Mouse (Mus musculus) liver, embryonic 11.5 days (tissue): ENCODE data around the gene Acbd6. TPM values are rescaled to one million over a fixed set of nuclear protein-coding genes. Genes with fewer than 3 reads are reported as not detected.

Source experiments
- ATAC-seq: fragments of 200-750 bp; cut with Nextera tagmentation; replicated peaks from 2 replicates; pipeline ENCODE4 v1.8.0; 2017; ENCODE audit warnings: moderate number of reproducible peaks, mild to moderate bottlenecking, moderate TSS enrichment, moderate library complexity; ENCODE audit not compliant: low FRiP score
- DNase-seq: peaks from one replicate; pipeline ENCODE4 v3.0.0-alpha.2; 2017; ENCODE audit warnings: low spot score
- H3K27ac ChIP-seq: fragments of 300-500 bp; sonication (generic); 2 replicates; pipeline ENCODE4 v1.5.1; 2014; ENCODE audit warnings: mild to moderate bottlenecking, low read depth, low read length, control low read depth
- H3K27me3 ChIP-seq: fragments of 300-500 bp; sonication (generic); replicated peaks from 2 replicates; pipeline ENCODE4 v1.6.1; 2014; ENCODE audit warnings: low read length, mixed read lengths; ENCODE audit not compliant: control insufficient read depth, insufficient read depth
- H3K36me3 ChIP-seq: fragments of 300-500 bp; sonication (generic); 2 replicates; pipeline ENCODE4 v1.6.1; 2014; ENCODE audit warnings: mild to moderate bottlenecking, low read length, moderate library complexity, mixed read lengths; ENCODE audit not compliant: control insufficient read depth, insufficient read depth
- H3K4me1 ChIP-seq: fragments of 300-500 bp; sonication (generic); replicated peaks from 2 replicates; pipeline ENCODE4 v1.6.1; 2014; ENCODE audit warnings: low read length, mixed read lengths; ENCODE audit not compliant: control insufficient read depth, insufficient read depth
- H3K4me2 ChIP-seq: fragments of 300-500 bp; sonication (generic); 2 replicates; pipeline ENCODE4 v1.6.1; 2014; ENCODE audit warnings: mild to moderate bottlenecking, control low read depth, moderate library complexity
- H3K4me3 ChIP-seq: fragments of 300-500 bp; sonication (generic); 2 replicates; pipeline ENCODE4 v1.5.1; 2014; ENCODE audit warnings: low read depth, low read length, control low read depth
- H3K9ac ChIP-seq: fragments of 300-500 bp; sonication (generic); 2 replicates; pipeline ENCODE4 v1.6.1; 2014; ENCODE audit warnings: low read depth, low read length, control low read depth
- H3K9me3 ChIP-seq: fragments of 300-500 bp; sonication (generic); 2 replicates; pipeline ENCODE4 v1.6.1; 2016; ENCODE audit warnings: low read length, inconsistent platforms, mixed read lengths; ENCODE audit not compliant: control insufficient read depth
- WGBS: fragments of 180-500 bp; shearing (Covaris S2); extraction: QIAGEN DNeasy Blood & Tissue Kit; methylation state at CpG from one replicate; pipeline ENCODE4 v1.1.7; 2014; 5-methylcytosine and 5-hydroxymethylcytosine counted together
- polyA plus RNA-seq: library from polyadenylated mRNA; unstranded; fragments of >200 nt; fragmentation: Nextera tagmentation; extraction: Ambion mirVana; gene quantifications from 2 replicates; pipeline ENCODE4 v1.2.1, GENCODE M21; 2014

The Acbd6 gene
- polyA plus RNA-seq, 1 experiment from 2014 or later = 106 TPM

DNA sequence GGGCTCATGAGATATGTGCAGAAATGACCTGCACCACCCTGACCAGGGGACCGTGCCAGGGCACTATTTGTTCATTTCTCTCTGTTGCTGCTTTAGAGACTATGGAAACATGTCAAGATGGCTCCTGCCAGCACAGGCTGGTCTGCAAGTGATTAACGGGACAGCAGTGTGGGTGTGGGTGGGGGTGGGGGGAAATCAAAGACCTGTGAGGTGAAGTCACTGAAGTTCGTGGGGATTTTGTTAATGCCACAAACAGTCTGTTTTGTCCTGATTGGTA lies 24.3 kb upstream of the Acbd6 start:
- H3K36me3 ChIP-seq = no peaks in the 10 kb centered on the region
- WGBS = 60% methylated on average over 3 of the region's 3 CpGs
- H3K9ac ChIP-seq = no peak overlapping the region
- DNase-seq = no peak
- no peak for ATAC-seq
- H3K27me3 ChIP-seq = no peaks in the 10 kb centered on the region
- H3K9me3 ChIP-seq = no peaks in the 10 kb centered on the region
- H3K4me1 ChIP-seq = 0 out of 2 replicates have a peak, but pooled peaks cover 2% of the 10 kb centered on the region
- H3K4me3 ChIP-seq = no peak overlapping the region
- H3K4me2 ChIP-seq = no peak overlapping the region
- H3K27ac ChIP-seq = no peak overlapping the region

DNA sequence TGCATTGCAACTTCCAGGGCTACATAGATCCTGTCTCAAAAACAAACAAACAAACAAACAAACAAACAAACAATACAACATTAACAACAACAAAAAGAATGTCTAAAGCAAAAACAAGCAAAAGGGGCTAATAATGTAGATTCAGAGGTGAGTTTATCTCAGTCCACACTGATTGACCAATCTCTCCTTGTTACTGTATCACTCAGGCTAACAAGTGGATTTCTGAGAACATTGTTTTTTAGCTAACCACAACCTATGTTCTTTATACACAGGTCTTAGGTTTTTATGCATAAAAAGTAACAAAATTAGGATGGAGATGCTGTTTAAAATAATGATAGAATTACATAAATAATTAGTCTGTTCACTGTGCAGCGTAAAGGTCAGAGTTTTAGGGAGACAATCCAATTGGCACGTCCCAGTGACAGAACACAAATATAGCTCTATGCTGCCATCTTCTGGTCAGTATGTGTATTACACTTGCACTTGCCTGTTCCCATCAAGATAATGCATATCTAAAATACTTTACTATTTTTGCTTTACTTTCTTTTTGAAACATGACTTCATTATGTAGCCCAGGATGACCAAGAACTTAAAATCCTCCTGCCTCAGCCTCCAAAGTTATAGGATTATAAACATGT lies 20.8 kb upstream of the Acbd6 start:
- DNase-seq (no peak), ATAC-seq (no peak)
- Histone ChIP-seq H3K27me3 (no peaks in the 10 kb centered on the region), H3K4me2 (no peak overlapping the region), H3K9me3 (no peaks in the 10 kb centered on the region), H3K4me3 (no peak overlapping the region), H3K9ac (no peak overlapping the region), H3K36me3 (no peaks in the 10 kb centered on the region), H3K4me1 (0 out of 2 replicates have a peak, but pooled peaks cover 2% of the 10 kb centered on the region), H3K27ac (no peak overlapping the region)
- WGBS = 14% methylated on average over 2 of the region's 2 CpGs

DNA sequence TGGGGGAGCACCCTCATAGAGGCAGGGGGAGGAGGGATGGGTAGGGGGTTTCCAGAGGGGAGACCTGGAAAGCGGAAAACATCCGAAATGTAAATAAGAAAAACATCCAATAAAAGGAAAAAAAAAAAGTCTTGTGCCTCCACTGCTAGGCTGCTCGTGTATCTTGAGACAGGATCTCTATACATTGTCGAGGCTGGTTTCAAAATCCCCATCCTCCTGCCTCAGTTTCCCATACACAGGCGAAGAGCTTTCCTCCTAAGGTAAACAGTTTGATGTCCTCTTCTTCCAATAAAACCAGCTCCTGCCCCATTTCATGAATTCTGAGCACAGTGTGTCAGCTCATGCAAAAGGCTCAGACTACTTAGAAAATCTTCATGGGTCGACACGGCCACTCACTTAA lies 19.9 kb upstream of the Acbd6 start:
- Histone ChIP-seq H3K27ac (no peak overlapping the region), H3K4me3 (no peak overlapping the region), H3K4me1 (0 out of 2 replicates have a peak, but pooled peaks cover under 1% of the 10 kb centered on the region), H3K36me3 (no peaks in the 10 kb centered on the region), H3K27me3 (no peaks in the 10 kb centered on the region), H3K9me3 (no peaks in the 10 kb centered on the region), H3K9ac (no peak overlapping the region), H3K4me2 (no peak overlapping the region)
- ATAC-seq (no peak), DNase-seq (no peak)
- WGBS = 72% methylated on average over 7 of the region's 7 CpGs

DNA sequence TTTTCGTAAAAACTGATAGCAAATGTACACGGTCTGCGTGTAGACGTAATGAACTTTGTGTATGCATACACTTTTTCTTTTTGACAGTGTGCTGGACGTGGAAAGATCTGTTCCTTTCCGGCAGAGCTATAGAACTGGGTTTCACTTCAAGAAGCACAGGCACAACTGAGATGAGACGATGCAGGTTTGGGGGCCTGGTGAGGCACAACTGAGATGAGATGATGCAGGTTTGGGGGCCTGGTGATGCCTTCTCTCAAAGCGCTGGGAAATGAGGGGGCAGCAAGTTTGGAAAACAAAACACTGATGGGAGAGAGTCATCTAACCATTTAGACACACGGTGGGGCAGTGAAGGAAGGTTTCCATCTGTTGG lies 293 bp upstream of the Acbd6 start:
- ATAC-seq (no peak), DNase-seq (no peak)
- Histone ChIP-seq H3K27me3 (no peaks in the 10 kb centered on the region), H3K27ac (peak overlapping the region; percentile 79; the same call in 1 of the 2 replicates), H3K9ac (peak overlapping the region; percentile 96), H3K9me3 (0 out of 2 replicates have a peak, but pooled peaks cover 2% of the 10 kb centered on the region), H3K4me1 (peaks cover 25% of the 10 kb centered on the region), H3K4me3 (peak overlapping the region; percentile 97), H3K36me3 (no peaks in the 10 kb centered on the region; the same call in 1 of the 2 replicates), H3K4me2 (peak overlapping the region; percentile 67)
- 61% methylated on average over 9 of the region's 9 CpGs for WGBS

DNA sequence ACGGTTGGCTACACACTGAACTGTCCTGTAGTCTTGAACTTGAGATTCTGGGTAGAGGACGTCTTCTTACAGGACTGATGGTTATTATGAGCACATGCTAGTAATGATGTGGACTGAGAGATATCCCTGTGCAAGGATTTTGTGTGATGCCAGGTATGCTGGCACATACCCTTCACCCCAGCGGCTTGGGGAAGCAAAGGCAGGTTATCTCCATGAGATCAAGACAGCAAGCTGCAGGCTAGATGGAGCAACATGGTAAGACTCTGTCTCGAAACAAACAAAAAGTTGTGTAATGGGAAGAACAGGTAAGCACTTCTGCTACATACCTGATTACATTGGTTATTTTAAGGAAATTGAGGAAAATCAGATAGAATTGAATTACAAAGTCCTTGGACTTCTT lies 2.1 kb downstream of the Acbd6 start:
- Histone ChIP-seq H3K27me3 (no peaks in the 10 kb centered on the region), H3K4me2 (peak overlapping the region; percentile 67), H3K9ac (no peak overlapping the region), H3K9me3 (no peaks in the 10 kb centered on the region), H3K36me3 (no peaks in the 10 kb centered on the region; the same call in 1 of the 2 replicates), H3K4me3 (peak overlapping the region; percentile 21), H3K4me1 (peaks cover 26% of the 10 kb centered on the region), H3K27ac (no peak overlapping the region; the same call in 1 of the 2 replicates)
- WGBS = 78% methylated on average over 4 of the region's 4 CpGs
- ATAC-seq (no peak), DNase-seq (no peak)

DNA sequence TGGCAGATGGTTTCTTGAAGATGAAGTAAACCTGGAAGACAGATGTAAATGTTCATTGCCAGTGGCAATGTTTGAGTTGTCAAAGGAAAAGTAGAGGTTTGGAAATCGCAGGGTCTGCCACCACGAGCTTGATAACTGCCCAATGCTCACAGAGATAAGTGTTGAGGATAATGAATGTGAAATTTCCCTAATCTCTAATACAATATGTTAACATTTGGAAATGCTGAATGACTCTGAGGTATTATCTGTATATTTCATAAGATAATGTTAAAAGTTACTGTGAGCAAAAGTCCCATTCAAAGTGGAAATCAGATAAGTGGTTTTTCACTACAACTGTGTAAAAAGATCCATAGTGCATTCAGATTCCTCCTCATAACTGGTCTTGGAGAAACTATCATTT lies 2.8 kb downstream of the Acbd6 start:
- no peak overlapping the region for H3K27ac ChIP-seq
- H3K4me3 ChIP-seq = no peak overlapping the region
- peaks cover 26% of the 10 kb centered on the region for H3K4me1 ChIP-seq
- H3K9ac ChIP-seq = no peak overlapping the region; the same call in 1 of the 2 replicates
- DNase-seq (no peak), ATAC-seq (no peak)
- WGBS = 45% methylated on average over 2 of the region's 2 CpGs
- H3K9me3 ChIP-seq = no peaks in the 10 kb centered on the region
- H3K27me3 ChIP-seq = no peaks in the 10 kb centered on the region
- peaks cover under 1% of the 10 kb centered on the region; the same call in 1 of the 2 replicates for H3K36me3 ChIP-seq
- H3K4me2 ChIP-seq = peak overlapping the region; percentile 67

DNA sequence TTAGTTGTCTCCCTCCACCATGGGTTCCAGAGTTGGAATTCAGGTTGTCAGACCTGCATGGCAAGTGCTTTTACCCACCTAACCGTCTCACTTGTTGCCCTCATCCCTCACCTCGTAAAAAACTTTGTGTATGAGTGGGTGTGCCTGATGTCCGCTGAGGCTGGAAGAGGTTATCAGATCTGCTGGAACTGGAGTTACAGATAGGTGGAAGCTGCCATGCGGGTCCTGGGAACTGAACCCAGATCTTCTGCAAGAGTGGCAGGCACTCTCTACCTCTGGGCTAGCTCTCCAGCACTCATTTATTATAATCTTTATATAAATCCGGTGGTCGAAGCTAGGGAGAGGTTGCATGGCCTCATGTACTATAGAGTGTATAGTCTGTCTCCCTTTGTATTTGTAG lies 4.3 kb downstream of the Acbd6 start:
- Histone ChIP-seq H3K4me2 (peak overlapping the region; percentile 19; the same call in 1 of the 2 replicates), H3K27me3 (no peaks in the 10 kb centered on the region), H3K4me3 (0 out of 2 replicates have a peak overlapping the region, but pooled peaks have one; percentile 7), H3K27ac (no peak overlapping the region), H3K9me3 (no peaks in the 10 kb centered on the region), H3K9ac (no peak overlapping the region), H3K36me3 (peaks cover 8% of the 10 kb centered on the region; the same call in 1 of the 2 replicates), H3K4me1 (peaks cover 26% of the 10 kb centered on the region)
- ATAC-seq = peak; percentile 11; the same call in 1 of the 2 replicates
- 55% methylated on average over 6 of the region's 6 CpGs for WGBS
- no peak for DNase-seq

DNA sequence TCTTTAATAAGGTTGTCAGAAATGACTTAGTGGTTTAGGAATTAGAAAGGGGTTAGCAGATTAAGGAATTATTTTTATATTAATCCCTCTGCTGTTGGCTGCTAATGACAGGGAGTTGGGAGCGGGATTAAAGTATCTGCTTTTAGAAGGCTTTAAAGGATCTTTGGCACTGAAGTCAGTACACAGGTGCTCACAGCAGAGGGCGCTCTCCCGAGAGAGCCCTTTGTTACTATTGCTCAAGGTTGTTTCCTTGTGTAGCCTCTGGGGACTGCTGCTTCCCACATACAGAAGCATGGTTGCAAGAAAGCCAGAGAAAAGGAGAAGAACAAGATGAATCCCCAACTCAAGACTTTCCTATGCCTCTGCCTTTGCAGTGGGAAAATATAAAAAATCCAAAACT lies 6.8 kb downstream of the Acbd6 start:
- no peak overlapping the region for H3K9ac ChIP-seq
- H3K27me3 ChIP-seq = no peaks in the 10 kb centered on the region
- H3K36me3 ChIP-seq = peaks cover 20% of the 10 kb centered on the region
- no peak for DNase-seq
- H3K4me3 ChIP-seq = no peak overlapping the region
- ATAC-seq = no peak
- H3K4me2 ChIP-seq = no peak overlapping the region
- 33% methylated on average over 3 of the region's 3 CpGs for WGBS
- peaks cover 4% of the 10 kb centered on the region for H3K9me3 ChIP-seq
- peaks cover 21% of the 10 kb centered on the region for H3K4me1 ChIP-seq
- no peak overlapping the region for H3K27ac ChIP-seq

DNA sequence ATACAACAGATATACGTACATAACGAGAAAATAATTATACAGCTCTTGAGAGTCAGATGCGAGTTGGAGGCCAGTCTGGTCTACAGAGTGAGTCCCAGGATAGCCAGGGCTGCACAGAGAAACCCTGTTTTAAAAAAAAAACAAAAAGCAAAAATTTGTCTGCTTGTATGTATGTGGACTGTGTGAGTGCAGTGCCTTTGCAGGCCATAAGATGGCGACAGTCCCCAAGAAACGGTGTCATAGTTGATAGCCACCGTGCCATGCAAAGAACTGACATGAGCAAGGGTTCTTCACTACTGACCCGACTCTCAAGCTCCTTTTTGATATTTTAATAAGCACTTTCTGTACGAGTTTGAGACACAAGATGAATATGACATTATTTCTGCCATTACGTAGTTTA lies 10.2 kb downstream of the Acbd6 start:
- Histone ChIP-seq H3K4me3 (no peak overlapping the region), H3K4me1 (no peaks in the 10 kb centered on the region), H3K27me3 (no peaks in the 10 kb centered on the region), H3K4me2 (no peak overlapping the region), H3K36me3 (peaks cover 26% of the 10 kb centered on the region), H3K9ac (no peak overlapping the region), H3K27ac (no peak overlapping the region), H3K9me3 (peaks cover 4% of the 10 kb centered on the region)
- DNase-seq = no peak
- WGBS = 91% methylated on average over 9 of the region's 9 CpGs
- ATAC-seq = no peak
